Mouse (Mus musculus) testis, adult 2 months (tissue): ENCODE results near the gene Iapp. TPM values are rescaled to one million over a fixed set of nuclear protein-coding genes. Genes with fewer than 3 reads are reported as not detected.
"Not testable (repeated sequence)": the region's sequence is repeated elsewhere in the genome, so short reads cannot be mapped to it uniquely, and the experiment has no call there.

Experiments
- H3K27ac ChIP-seq: fragments of 200-500 bp; 2 replicates; pipeline ENCODE4 v1.5.1; 2012; ENCODE audit warnings: low read depth, low read length; ENCODE audit not compliant: control insufficient read depth, insufficient read depth
- H3K27me3 ChIP-seq: fragments of 200-500 bp; 2 replicates; pipeline ENCODE4 v1.6.1; 2012; ENCODE audit warnings: mild to moderate bottlenecking, low read length, moderate library complexity; ENCODE audit not compliant: control insufficient read depth, insufficient read depth
- H3K36me3 ChIP-seq: fragments of 200-500 bp; 2 replicates; pipeline ENCODE4 v1.6.1; 2012; ENCODE audit warnings: mild to moderate bottlenecking, low read length; ENCODE audit not compliant: control insufficient read depth, insufficient read depth
- H3K4me1 ChIP-seq: fragments of 200-500 bp; 2 replicates; pipeline ENCODE4 v1.6.1; 2012; ENCODE audit warnings: low read length; ENCODE audit not compliant: control insufficient read depth, insufficient read depth
- H3K4me3 ChIP-seq: fragments of 200-500 bp; 2 replicates; pipeline ENCODE4 v1.5.1; 2012; ENCODE audit warnings: low read depth, mild to moderate bottlenecking, low read length, moderate library complexity, mixed read lengths; ENCODE audit not compliant: control insufficient read depth
- CTCF ChIP-seq: fragments of 200-500 bp; IDR thresholded peaks from 2 replicates; pipeline ENCODE4 v1.5.1; 2012; ENCODE audit warnings: low read depth, mild to moderate bottlenecking, inconsistent platforms, low read length, moderate library complexity; ENCODE audit not compliant: control insufficient read depth, insufficient read depth, insufficient replicate concordance
- POLR2A ChIP-seq: fragments of 200-500 bp; IDR thresholded peaks from 2 replicates; pipeline ENCODE4 v1.6.1; 2012; ENCODE audit warnings: low read depth, mild to moderate bottlenecking, inconsistent platforms, low read length, moderate library complexity; ENCODE audit not compliant: control insufficient read depth
- polyA plus RNA-seq: library from polyadenylated mRNA; depleted of rRNA; stranded (reverse); fragments of >200 nt; gene quantifications from 2 replicates; pipeline ENCODE4 v1.2.3, GENCODE M21; 2012; rRNA removed

Iapp gene
- 0.13 TPM in 1 of 2 replicates, not detected in the other for polyA plus RNA-seq

DNA sequence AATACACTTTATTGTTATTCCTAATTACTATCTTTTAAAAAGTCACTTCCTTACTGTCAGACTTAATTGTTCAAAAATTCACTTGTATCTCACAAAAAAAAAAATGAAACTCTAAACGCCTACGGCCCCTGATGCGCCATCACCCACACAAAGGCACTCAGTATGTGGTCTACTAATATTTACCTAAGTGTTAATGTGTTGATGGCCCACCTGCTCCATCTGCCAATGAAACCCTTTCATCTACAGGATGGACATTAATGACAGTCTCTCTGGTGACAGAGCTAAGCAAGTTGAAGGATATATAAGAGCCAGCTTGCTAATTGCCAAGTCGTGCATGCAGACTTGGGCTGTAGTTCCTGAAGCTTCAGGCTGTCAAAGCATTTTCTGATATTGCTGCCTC lies at the start of gene Iapp:
Iapp (plus strand) TSS at position 326 of the 400 bp plus-strand sequence.
- Histone ChIP-seq H3K4me1 (no peaks in the 10 kb centered on the region), H3K36me3 (no peaks in the 10 kb centered on the region), H3K27me3 (no peaks in the 10 kb centered on the region), H3K27ac (no peak within 1 kb of the TSS), H3K4me3 (no peak within 1 kb of the TSS)
- TF ChIP-seq POLR2A: no peak
- no peak for TF ChIP-seq CTCF

DNA sequence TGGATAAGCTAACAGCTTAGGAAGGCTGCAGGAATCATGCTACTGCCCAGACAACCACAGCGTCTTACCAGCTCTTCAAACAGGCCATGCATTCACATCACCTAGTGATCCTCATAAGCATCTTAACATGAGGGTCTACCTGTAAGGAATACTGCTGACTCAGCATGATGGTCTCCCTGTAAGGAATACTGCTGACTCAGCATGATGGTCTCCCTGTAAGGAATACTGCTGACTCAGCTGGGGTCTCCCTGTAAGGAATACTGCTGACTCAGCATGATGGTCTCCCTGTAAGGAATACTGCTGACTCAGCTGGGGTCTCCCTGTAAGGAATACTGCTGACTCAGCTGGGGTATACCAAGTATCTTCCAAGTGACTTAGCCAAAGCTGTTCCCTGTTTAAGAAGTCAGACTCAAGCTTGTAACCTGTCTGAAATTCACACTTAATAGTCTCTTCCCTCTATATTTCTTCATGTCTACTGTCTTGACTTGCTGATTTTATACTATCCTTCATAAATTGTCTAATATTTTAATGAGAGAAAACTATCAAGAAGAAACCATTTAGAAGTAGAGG lies 47.4 kb upstream of the Iapp start:
- H3K36me3 ChIP-seq, H3K4me1 ChIP-seq, H3K27ac ChIP-seq, H3K27me3 ChIP-seq, H3K4me3 ChIP-seq: not testable (repeated sequence)

DNA sequence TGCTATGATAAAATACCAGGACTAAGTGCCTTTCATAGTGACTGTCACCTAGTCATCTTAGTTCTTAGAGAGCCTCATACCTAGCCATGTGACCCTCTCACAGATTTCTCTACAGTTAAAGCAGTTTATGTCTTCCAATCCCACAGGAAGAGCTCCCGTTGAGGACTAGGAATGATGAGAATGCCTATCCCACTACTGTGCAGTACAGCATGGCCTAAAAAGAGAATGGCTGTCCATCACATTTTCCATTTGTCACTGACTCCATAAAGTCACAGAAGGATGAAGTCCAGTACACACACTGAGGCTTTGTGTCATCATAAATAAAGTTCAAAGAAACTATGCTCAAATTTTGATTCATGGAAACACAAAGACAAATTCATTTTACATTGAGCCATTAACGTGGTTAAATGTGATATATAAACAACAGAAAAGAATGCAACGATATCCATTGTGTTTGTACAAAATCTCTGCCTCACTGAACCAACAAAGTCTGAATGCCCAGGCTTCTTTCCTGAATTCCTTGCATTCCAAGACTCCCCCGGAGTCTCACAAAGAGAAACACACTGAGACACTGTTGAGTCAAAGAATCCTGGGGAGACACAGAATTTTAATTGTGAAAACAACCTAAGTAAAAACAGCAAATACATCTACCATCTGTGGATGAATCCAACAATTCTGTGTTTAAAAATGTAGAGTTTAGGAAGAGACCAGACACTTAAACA lies 22.3 kb upstream of the Iapp start:
- no peak overlapping the region for H3K27ac ChIP-seq
- TF ChIP-seq POLR2A (no peak), CTCF (no peak)
- H3K36me3 ChIP-seq: no peaks in the 10 kb centered on the region
- H3K4me1 ChIP-seq: no peaks in the 10 kb centered on the region
- H3K27me3 ChIP-seq: no peaks in the 10 kb centered on the region
- no peak overlapping the region for H3K4me3 ChIP-seq

DNA sequence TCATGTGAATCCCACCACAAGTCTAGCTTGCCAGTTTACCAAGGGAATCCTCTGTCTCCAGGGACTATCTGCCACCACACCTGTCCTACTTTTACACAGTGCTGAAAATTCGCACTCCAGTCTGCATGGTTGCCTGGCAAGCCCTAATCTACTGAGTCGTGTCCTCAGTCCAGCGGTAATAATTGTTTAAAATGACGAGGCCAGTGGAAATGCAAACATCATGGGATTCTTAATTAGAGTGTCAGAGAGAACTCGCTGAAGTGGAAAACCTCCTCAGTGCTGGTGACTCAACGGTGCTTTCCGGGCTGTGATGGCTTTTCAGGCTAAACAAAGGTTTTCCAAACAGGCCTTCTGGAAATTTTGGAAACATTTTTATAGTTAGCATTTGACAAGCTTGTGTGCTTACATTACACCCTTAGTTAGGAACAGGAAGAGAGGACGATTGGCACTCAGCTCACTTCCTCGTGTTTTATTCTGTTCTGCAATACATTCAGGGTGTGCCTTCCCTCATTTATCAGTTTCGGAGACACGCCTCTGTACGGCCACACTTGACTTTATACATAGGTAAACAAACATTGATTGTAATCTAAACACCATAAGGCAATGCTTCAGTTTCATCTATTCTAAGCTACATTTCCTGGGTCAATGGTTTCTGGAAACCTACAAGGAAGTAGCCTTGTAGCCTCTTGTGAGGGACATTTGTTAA lies 8.7 kb upstream of the Iapp start:
- Histone ChIP-seq H3K27ac (no peak overlapping the region), H3K4me3 (no peak overlapping the region), H3K27me3 (no peaks in the 10 kb centered on the region), H3K36me3 (no peaks in the 10 kb centered on the region), H3K4me1 (no peaks in the 10 kb centered on the region)
- TF ChIP-seq POLR2A: no peak
- no peak for TF ChIP-seq CTCF

DNA sequence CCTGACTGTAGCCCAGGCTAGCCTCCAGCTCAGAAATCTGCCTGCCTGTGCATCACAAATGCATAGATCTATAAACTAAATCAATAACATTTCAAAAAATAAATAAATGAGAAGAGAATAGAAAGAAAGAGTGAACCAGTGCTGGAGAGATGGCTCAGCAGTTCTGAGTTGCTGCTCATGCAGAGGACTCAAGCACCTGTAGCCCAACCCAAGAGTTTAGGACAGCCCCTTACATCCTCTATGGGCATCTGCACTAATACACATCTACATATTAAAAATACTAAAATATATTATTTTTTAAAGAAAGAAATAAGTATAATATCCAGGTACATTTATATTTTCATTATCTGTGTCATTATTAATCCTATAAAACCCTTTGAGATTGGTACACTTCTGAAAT lies 6.9 kb downstream of the Iapp start:
- Histone ChIP-seq H3K36me3 (no peaks in the 10 kb centered on the region), H3K4me3 (no peak overlapping the region), H3K4me1 (no peaks in the 10 kb centered on the region), H3K27me3 (no peaks in the 10 kb centered on the region), H3K27ac (no peak overlapping the region)
- no peak for TF ChIP-seq POLR2A
- no peak for TF ChIP-seq CTCF

DNA sequence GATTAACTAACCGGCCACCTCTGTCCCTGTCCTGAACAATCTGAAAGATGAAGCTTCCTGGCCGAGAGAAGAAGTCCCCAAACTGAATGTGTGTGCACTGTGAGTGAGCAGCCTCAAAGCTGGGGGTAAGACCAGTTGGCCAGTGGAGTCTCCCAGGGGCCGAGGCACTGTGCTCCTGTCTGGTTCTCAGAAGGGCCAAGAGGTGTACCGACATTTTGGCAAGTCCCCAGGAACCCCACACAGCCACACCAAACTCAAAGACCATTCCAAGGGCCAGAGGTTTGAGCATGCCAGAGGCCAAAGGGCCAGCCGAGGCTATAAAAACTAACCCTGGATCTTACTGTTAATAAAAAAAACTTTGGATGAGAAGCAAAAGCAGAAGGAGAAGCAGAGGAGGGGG lies 16.1 kb downstream of the Iapp start:
- TF ChIP-seq POLR2A: no peak
- TF ChIP-seq CTCF: no peak
- no peaks in the 10 kb centered on the region for H3K4me1 ChIP-seq
- H3K4me3 ChIP-seq: no peak overlapping the region
- no peaks in the 10 kb centered on the region for H3K36me3 ChIP-seq
- H3K27ac ChIP-seq: no peak overlapping the region
- no peaks in the 10 kb centered on the region for H3K27me3 ChIP-seq

DNA sequence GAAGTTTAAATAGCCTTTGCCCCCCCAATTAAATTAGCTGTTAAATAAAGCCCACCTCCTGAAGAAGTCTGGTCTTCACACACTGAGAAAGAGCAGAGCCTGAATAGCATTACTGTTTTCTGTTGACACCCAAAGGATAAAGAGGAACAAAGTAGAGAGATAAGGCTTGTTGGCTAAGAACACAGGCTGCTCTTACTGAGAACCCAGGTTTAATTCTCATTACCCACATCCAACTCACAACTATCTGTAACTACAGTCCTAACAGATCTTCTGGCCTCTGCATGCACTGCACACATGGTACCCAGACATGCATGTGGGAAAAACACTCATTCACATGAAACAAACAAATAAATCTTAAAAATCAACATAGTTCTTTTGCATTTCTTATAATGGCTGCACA lies 18.9 kb downstream of the Iapp start:
- H3K27ac ChIP-seq: no peak overlapping the region
- H3K27me3 ChIP-seq: no peaks in the 10 kb centered on the region
- H3K36me3 ChIP-seq: no peaks in the 10 kb centered on the region
- no peak overlapping the region for H3K4me3 ChIP-seq
- no peaks in the 10 kb centered on the region for H3K4me1 ChIP-seq
- TF ChIP-seq CTCF: no peak
- TF ChIP-seq POLR2A: no peak
